Comparison of ENCODE assay signal across 20 mouse cellular contexts in genomic region chr5:36378370-36378738, GRCm38 (mm10). TPM values are rescaled to one million over a fixed set of nuclear protein-coding genes. Genes with fewer than 3 reads are reported as not detected.
DNase-seq lines count a peak whose midpoint lies in the region; ATAC-seq and TF ChIP-seq lines count a peak whose summit lies in the region.
"Had no signal": no experiment of that assay in that cellular context is flagged by ENCODE, and none has a peak within 500 bp of the region (broad histone marks: within the 10 kb centered on the region; RNA-seq: fewer than 3 reads in every experiment).

No protein-coding gene starts in this region.

- ATAC-seq in heart, postnatal 0 days (ENCODE audit: insufficient read depth, low read depth), result no peak
- no peak for ATAC-seq in stomach, embryonic 14.5 days (ENCODE audit: insufficient number of reproducible peaks, insufficient read depth, low FRiP score, low read depth)
- ATAC-seq in stomach, postnatal 0 days (ENCODE audit: low FRiP score, low TSS enrichment), result no peak
- ATAC-seq in intestine, embryonic 14.5 days (replicated peaks; ENCODE audit: low FRiP score, low TSS enrichment, low read depth), result no peak
- ATAC-seq in megakaryocyte, adult 5-6 weeks (ENCODE audit: poor library complexity, severe bottlenecking), result no peak
- ATAC-seq: forebrain, embryonic 15.5 days; midbrain, embryonic 16.5 days had no signal

- no peak overlapping the region for H3K4me3 ChIP-seq in heart, postnatal 0 days (ENCODE audit: low read depth, low read length)
- H3K4me3 ChIP-seq in stomach, embryonic 14.5 days (ENCODE audit: low read depth, low read length), result no peak overlapping the region
- no peak overlapping the region for H3K4me3 ChIP-seq in stomach, postnatal 0 days (ENCODE audit: low read depth, low read length)
- no peak overlapping the region for H3K4me3 ChIP-seq in intestine, embryonic 14.5 days (ENCODE audit: low read depth, low read length)
- H3K4me3 ChIP-seq in myocyte, result no peak overlapping the region
- H3K4me3 ChIP-seq: forebrain, embryonic 15.5 days; heart, embryonic 15.5 days; hindbrain, embryonic 12.5 days; liver, embryonic 13.5 days; megakaryocyte, embryonic 14.5 days had no signal

- no peak for DNase-seq in heart, postnatal 0 days (ENCODE audit: low spot score)
- DNase-seq in heart, postnatal 10 days, result no peak
- no peak for DNase-seq in stomach, postnatal 0 days (ENCODE audit: low spot score)
- DNase-seq in intestine, embryonic 14.5 days (ENCODE audit: low spot score), result no peak
- no peak for DNase-seq in urinary bladder, postnatal 25 days (ENCODE audit: low spot score)
- DNase-seq: cerebellum, adult 11 months; cerebellum, postnatal 25 days; heart, adult 11 months; kidney, adult 18-20 months; layer of hippocampus, postnatal 36 days; liver, embryonic 13.5 days; right cerebral cortex, adult 18-20 months had no signal

- TF ChIP-seq EP300 in heart, postnatal 0 days (IDR thresholded peaks at IDR 0.05; ENCODE audit: low read depth), result no peak
- no peak for TF ChIP-seq EP300 in stomach, postnatal 0 days (optimal IDR thresholded peaks at IDR 0.05)

- H3K79me2 ChIP-seq in myocyte (ENCODE audit: control insufficient read depth, insufficient read depth), result peaks cover 24% of the 10 kb centered on the region

- no peak overlapping the region for H3K4me2 ChIP-seq in heart, postnatal 0 days (ENCODE audit: low read depth, low read length)
- no peak overlapping the region for H3K4me2 ChIP-seq in stomach, embryonic 14.5 days (replicated peaks; ENCODE audit: low read depth, low read length)
- no peak overlapping the region for H3K4me2 ChIP-seq in stomach, postnatal 0 days (replicated peaks; ENCODE audit: low read depth)
- no peak overlapping the region for H3K4me2 ChIP-seq in intestine, embryonic 14.5 days (ENCODE audit: low read length)
- H3K4me2 ChIP-seq in myocyte (ENCODE audit: low read depth), result peak overlapping the region; percentile 78
- H3K4me2 ChIP-seq: forebrain, embryonic 15.5 days; heart, embryonic 15.5 days; hindbrain, embryonic 12.5 days; liver, embryonic 13.5 days had no signal

- H3K9me3 ChIP-seq in heart, postnatal 0 days (replicated peaks; ENCODE audit: control insufficient read depth, low read length), result no peaks in the 10 kb centered on the region
- no peaks in the 10 kb centered on the region for H3K9me3 ChIP-seq in stomach, embryonic 14.5 days (ENCODE audit: control insufficient read depth, low read depth, low read length)
- no peaks in the 10 kb centered on the region for H3K9me3 ChIP-seq in stomach, postnatal 0 days (ENCODE audit: control insufficient read depth, low read length)
- H3K9me3 ChIP-seq in intestine, embryonic 14.5 days (ENCODE audit: control insufficient read depth, low read length), result no peaks in the 10 kb centered on the region
- H3K9me3 ChIP-seq: forebrain, embryonic 15.5 days; heart, embryonic 15.5 days; hindbrain, embryonic 12.5 days; liver, embryonic 13.5 days; megakaryocyte, embryonic 14.5 days had no signal

- intact Hi-C loops in heart, postnatal 10 days (cut with DNase I), result no loop called here

- no peaks in the 10 kb centered on the region for H3K36me3 ChIP-seq in heart, postnatal 0 days (replicated peaks; ENCODE audit: control insufficient read depth, insufficient read depth, low read length)
- H3K36me3 ChIP-seq in stomach, embryonic 14.5 days (ENCODE audit: control insufficient read depth, insufficient read depth, low read length), result no peaks in the 10 kb centered on the region
- H3K36me3 ChIP-seq in stomach, postnatal 0 days (ENCODE audit: control insufficient read depth, insufficient read depth, low read length), result no peaks in the 10 kb centered on the region
- no peaks in the 10 kb centered on the region for H3K36me3 ChIP-seq in intestine, embryonic 14.5 days (ENCODE audit: control insufficient read depth, insufficient read depth, low read length)
- H3K36me3 ChIP-seq in myocyte (ENCODE audit: control insufficient read depth, insufficient read depth), result no peaks in the 10 kb centered on the region
- H3K36me3 ChIP-seq: forebrain, embryonic 15.5 days; heart, embryonic 15.5 days; hindbrain, embryonic 12.5 days; liver, embryonic 13.5 days had no signal

- no peak for TF ChIP-seq POLR2A in myocyte (IDR thresholded peaks at IDR 0.05; ENCODE audit: insufficient read length, low read depth)

- no peak overlapping the region for H3ac ChIP-seq in myocyte (ENCODE audit: control insufficient read depth, insufficient read length)

- H3K27me3 ChIP-seq in heart, postnatal 0 days (ENCODE audit: control insufficient read depth, insufficient read depth, low read length), result no peaks in the 10 kb centered on the region
- H3K27me3 ChIP-seq in stomach, embryonic 14.5 days (ENCODE audit: control insufficient read depth, insufficient read depth, low read length), result no peaks in the 10 kb centered on the region
- H3K27me3 ChIP-seq in stomach, postnatal 0 days (ENCODE audit: control insufficient read depth, insufficient read depth, low read length), result no peaks in the 10 kb centered on the region
- no peaks in the 10 kb centered on the region for H3K27me3 ChIP-seq in intestine, embryonic 14.5 days (replicated peaks; ENCODE audit: control insufficient read depth, insufficient read depth, low read length)
- no peaks in the 10 kb centered on the region for H3K27me3 ChIP-seq in myocyte (ENCODE audit: control insufficient read depth, insufficient read depth, insufficient read length)
- H3K27me3 ChIP-seq: forebrain, embryonic 15.5 days; heart, embryonic 15.5 days; hindbrain, embryonic 12.5 days; liver, embryonic 13.5 days had no signal

- peak overlapping the region; percentile 2; the same call in 1 of the 2 replicates for H3K27ac ChIP-seq in heart, postnatal 0 days (ENCODE audit: low read depth)
- H3K27ac ChIP-seq in stomach, embryonic 14.5 days (ENCODE audit: low read length), result peak overlapping the region; percentile 83; the same call in 1 of the 2 replicates
- H3K27ac ChIP-seq in stomach, postnatal 0 days (replicated peaks), result no peak overlapping the region
- H3K27ac ChIP-seq in intestine, embryonic 14.5 days (ENCODE audit: low read depth), result peak overlapping the region; percentile 83
- H3K27ac ChIP-seq: forebrain, embryonic 15.5 days; hindbrain, embryonic 12.5 days; liver, embryonic 13.5 days had no signal

- no peak overlapping the region for H3K9ac ChIP-seq in heart, postnatal 0 days (replicated peaks; ENCODE audit: low read depth, low read length)
- H3K9ac ChIP-seq in stomach, embryonic 14.5 days (replicated peaks; ENCODE audit: low read depth, low read length), result no peak overlapping the region
- H3K9ac ChIP-seq in stomach, postnatal 0 days (ENCODE audit: low read length), result no peak overlapping the region
- no peak overlapping the region for H3K9ac ChIP-seq in intestine, embryonic 14.5 days (ENCODE audit: low read length)
- H3K9ac ChIP-seq: forebrain, embryonic 15.5 days; heart, embryonic 15.5 days; hindbrain, embryonic 12.5 days; liver, embryonic 13.5 days had no signal

- H3K4me1 ChIP-seq in heart, postnatal 0 days (ENCODE audit: control insufficient read depth, insufficient read depth), result peaks cover 39% of the 10 kb centered on the region
- peaks cover 45% of the 10 kb centered on the region for H3K4me1 ChIP-seq in stomach, embryonic 14.5 days (ENCODE audit: control insufficient read depth, insufficient read depth, low read length)
- H3K4me1 ChIP-seq in stomach, postnatal 0 days (replicated peaks; ENCODE audit: control insufficient read depth, insufficient read depth), result peaks cover 13% of the 10 kb centered on the region
- H3K4me1 ChIP-seq in intestine, embryonic 14.5 days (replicated peaks; ENCODE audit: control insufficient read depth, insufficient read depth, low read length), result peaks cover 56% of the 10 kb centered on the region

- TF ChIP-seq CTCF in heart, postnatal 0 days (IDR thresholded peaks at IDR 0.05; ENCODE audit: low read depth), result no peak
- TF ChIP-seq CTCF in stomach, postnatal 0 days (IDR thresholded peaks at IDR 0.05; ENCODE audit: low read depth), result no peak

- 84% methylated on average over 2 of the region's 2 CpGs for WGBS in heart, postnatal 0 days
- 93% methylated on average over 2 of the region's 2 CpGs for WGBS in stomach, embryonic 14.5 days
- WGBS in stomach, postnatal 0 days, result 84% methylated on average over 2 of the region's 2 CpGs
- WGBS in intestine, embryonic 14.5 days, result 96% methylated on average over 2 of the region's 2 CpGs

TF ChIP-seq in myocyte, 11 proteins besides CTCF, POLR2A, EP300 and RAD21:
- TF ChIP-seq USF1 (IDR thresholded peaks at IDR 0.05; ENCODE audit: low read depth), result no peak
- peak in 2 of 3 experiments; percentile 50 to 59 for TF ChIP-seq MYOG (IDR thresholded peaks at IDR 0.05; ENCODE audit: control insufficient read depth in 1 of 3, insufficient read depth in 1 of 3, insufficient read length in 2 of 3, low read depth in 2 of 3)
- TF ChIP-seq TCF3 (IDR thresholded peaks at IDR 0.05; ENCODE audit: insufficient read length, low read depth), result peak; percentile 54
- TF ChIP-seq MYOD1 (IDR thresholded peaks at IDR 0.05; ENCODE audit: control insufficient read depth in 1 of 3, insufficient read length in 2 of 3, low read depth in 2 of 3), result peak in 2 of 3 experiments; percentile 58 to 77

RNA-seq across cellular contexts. Expression of gene Sorcs2, which starts 19.6 kb away (rescaled TPM):
- total RNA-seq in heart, postnatal 0 days (2014; rRNA removed; ENCODE audit: low replicate concordance), result 19.2 and 32.6 TPM in 2 replicates
- 3.3 and 3.7 TPM in 2 replicates for polyA plus RNA-seq in heart, postnatal 0 days (2015; fragmentation: Nextera tagmentation; extraction: Ambion mirVana)
- total RNA-seq in heart, postnatal 10 days (2021), result 10 to 100 TPM; 12.2 to 12.5 TPM
- polyA plus RNA-seq in stomach, embryonic 14.5 days (2014; fragmentation: Nextera tagmentation; extraction: Ambion mirVana), result 14.5 and 16.0 TPM in 2 replicates
- polyA plus RNA-seq in stomach, postnatal 0 days (2015; fragmentation: Nextera tagmentation; extraction: Ambion mirVana), result 3.1 and 4.2 TPM in 2 replicates
- polyA plus RNA-seq in intestine, embryonic 14.5 days (2014; fragmentation: Nextera tagmentation; extraction: Ambion mirVana), result 12.8 and 14.4 TPM in 2 replicates
- polyA plus RNA-seq in myocyte (2012; fragmentation: generic; extraction: Trizol), result 58.2 TPM
- 0.21 TPM in 1 of 2 replicates, not detected in the other for total RNA-seq in megakaryocyte, adult 5-6 weeks (2015)
- total RNA-seq in megakaryocyte, adult 5-6 weeks (2017), result 0.16 and 0.22 TPM in 2 replicates
